Mouse (Mus musculus) fat pad, adult 2 months (tissue): ENCODE measurements around the gene Pdf.
"Not testable (repeated sequence)": the region's sequence is repeated elsewhere in the genome, so short reads cannot be mapped to it uniquely, and the experiment has no call there.

ENCODE experiments used
- DNase-seq: peaks from one replicate; pipeline ENCODE4 v3.0.0-alpha.2; 2011; ENCODE audit warnings: low read depth, low spot score; ENCODE audit errors: extremely low read depth

Pdf gene

DNA sequence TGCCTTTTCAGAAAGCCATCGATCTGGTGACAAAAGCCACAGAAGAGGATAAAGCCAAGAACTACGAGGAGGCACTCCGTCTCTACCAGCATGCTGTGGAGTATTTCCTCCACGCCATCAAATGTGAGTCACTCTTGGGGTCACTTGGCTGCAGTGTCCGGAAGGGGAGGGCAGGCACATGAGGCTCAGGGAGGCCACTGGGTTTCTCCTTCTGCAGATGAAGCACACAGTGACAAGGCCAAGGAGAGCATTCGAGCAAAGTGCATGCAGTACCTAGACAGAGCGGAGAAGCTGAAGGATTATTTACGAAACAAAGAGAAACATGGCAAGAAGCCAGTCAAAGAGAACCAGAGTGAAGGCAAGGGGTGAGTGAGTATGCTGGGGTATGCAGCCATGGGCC is 11.8 kb downstream of the Pdf start:
- no peak for DNase-seq

DNA sequence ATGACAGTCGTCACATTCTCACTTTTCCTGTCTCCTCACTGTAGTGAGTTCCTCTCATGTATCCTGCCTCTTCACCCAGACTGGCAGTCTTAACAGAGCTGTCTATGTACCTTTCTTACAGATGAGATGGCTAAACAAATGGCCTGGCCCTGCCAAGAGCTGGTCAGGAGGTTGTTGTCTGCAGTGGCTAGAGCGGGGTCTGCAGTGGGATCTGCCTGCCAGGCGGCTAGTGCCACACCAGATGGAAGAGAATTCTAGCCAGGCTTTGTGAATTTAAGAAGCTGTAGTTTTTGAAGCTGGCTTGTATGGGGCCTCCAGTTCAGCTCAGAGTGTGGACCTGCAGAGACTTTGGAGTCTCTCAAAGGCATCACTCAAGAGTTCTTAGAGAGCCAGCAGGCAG is 12.8 kb downstream of the Pdf start:
- DNase-seq, result no peak

DNA sequence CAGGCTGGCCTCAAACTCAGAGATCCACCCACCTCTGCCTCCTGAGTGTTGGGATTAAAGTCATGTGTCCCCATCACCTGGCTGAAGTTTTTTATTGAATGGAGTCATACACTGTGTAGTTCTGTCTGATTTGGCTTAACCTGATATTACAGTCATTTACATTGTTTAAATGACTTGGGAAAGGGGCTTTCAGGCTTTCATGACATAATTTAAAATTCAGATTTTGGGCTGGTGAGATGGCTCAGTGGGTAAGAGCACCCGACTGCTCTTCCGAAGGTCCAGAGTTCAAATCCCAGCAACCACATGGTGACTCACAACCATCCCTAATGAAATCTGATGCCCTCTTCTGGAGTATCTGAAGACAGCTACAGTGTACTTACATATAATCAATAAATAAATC is 14.8 kb downstream of the Pdf start:
- not testable (repeated sequence) for DNase-seq

DNA sequence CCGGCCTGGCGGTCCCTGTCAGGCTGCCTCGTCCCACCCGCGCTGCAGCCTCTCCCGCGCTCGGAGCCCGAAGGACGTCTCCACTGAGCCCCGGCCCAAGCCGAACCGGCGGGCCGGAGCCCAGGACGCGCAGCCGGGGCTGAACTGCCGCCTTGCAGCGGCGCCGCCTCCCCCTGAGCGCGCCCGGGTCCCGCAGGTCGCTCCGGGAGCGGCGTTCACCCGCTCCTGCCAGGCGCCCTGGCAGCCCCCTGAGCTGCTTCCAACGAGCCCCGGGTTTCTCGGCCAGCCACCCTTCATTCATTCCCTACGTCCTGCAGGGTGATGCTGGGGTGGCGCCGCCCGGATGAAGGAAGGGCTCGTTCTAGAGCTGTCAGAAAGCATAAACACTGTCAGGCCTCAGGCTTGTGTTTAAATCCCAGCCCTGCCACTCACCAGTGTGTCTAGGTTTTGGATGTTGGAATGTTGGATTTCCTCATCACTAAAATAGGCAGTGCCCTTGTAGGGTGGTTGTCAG is 16.8 kb downstream of the Pdf start:
- no peak for DNase-seq

DNA sequence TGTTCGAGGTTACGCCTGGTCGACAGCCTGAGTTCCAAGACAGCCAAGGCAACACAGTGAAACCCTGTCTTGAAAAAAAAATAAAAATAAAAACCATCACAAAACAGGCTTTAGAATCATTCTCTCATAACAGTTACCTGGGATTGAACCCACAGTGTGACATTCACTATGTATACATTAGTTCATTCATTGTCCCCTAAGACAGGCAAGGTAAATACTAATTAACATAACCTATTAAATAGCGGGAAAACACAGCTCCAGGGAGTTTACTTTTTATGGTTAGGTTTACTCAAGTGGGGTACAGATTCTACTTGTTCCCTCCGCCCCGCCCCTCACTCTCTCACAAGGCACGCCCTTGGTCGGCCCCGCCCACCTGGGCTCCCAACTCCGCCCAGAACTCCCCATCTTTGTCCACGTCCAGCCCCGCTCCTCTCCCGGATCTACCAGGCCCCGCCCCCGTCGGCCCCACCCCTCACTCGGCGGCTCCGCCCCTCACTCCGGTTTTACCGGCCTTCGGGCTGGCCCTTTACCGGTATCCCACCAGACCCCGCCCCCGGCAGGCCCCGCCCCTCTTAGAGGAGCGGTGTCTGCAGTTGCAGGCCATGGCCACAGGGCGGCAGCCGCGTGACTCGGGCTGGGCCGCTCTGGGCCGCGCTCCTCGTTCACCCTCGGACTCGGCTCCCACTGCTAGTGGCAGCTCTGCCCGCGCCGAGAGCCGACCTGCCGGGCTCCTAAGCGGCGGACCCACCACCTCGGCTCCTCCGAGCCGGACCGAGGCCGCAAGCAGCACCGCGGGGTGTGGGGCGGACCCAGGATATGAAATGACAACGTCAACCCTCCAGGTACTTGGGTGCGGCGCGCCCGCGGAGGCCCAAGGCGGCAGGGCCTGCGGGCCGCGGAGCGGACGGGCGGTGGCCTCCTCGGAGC is 17.5 kb downstream of the Pdf start, which contains the start of gene Vps4a:
Vps4a (plus strand) TSS at position 573 of the 927 bp plus-strand sequence.
- no peak for DNase-seq

DNA sequence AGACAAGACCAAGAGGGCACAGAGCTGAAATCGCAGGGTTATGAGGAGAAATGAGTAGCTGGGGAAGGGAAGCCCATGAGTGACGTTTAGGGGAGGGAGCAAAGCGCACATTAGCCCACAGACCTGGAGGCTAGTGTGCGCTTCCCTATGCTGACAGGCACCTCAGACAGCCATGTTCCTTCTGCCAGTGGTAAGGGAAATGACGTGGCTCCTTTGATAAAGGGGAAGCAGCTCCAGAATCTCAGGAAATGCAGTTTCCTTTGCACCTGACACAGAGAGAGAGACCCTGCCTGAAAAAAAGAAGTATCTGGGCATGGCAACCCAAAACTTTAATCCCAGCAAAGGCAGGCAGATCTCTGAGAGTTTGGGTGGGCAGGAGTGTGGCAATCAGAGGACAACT is 18.4 kb downstream of the Pdf start:
- DNase-seq, result no peak

DNA sequence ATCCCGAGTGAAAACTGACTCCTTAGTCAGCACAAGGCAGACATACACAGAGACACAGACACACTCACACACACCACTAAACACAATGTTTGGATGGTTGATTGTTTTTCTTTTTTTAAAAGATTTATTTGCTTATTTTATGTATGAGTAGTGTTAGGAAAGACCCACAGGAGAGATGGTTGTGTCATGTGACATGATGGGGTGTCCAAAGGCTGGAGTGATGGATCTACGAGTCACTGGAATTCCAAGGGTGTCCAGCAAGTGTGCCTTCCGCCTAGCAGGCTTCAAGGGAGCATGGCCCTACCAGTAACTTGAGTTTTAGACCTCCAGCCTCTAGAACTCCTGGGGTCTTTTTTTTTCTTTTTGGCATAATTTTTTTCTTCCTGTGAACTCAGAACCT is 19.1 kb downstream of the Pdf start:
- no peak for DNase-seq

DNA sequence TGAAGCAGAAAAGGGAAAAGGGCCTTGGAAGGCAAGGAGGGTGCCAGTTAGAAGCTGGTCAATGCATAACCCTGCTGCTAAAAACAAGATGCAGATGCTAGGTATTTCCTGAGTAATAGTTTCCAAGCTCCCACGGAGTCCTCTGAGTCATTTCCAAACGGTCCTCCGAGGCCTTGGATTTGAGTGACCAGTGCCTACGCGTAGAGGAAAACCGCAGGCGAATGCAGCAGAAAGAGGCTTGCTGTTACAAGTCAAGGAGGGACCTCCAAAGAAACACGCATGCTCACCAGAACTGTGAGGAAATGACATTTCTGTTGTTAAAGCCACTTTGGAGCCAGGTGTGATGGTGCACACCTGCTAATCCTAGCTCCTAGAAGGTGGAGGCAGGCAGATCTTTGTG is 24.9 kb downstream of the Pdf start:
- DNase-seq, result no peak

DNA sequence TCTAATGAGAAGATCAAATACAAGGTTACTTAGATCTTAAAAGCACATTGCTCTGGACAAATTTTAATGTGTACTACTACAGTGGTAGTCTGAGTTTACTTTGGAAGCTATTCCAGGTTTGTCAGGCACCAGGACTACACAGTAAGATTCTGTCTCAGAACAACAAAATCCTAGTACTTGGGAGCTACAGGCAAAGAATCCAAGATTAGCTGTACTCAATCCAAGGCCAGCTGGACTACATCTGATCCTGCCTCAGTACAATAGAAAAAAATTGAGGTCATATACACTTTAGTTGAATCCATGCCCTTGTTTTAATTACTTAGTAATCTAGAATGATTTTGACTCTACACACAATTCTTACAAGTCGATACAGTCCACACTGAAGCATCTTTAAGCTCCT is 33.5 kb downstream of the Pdf start:
- no peak for DNase-seq

DNA sequence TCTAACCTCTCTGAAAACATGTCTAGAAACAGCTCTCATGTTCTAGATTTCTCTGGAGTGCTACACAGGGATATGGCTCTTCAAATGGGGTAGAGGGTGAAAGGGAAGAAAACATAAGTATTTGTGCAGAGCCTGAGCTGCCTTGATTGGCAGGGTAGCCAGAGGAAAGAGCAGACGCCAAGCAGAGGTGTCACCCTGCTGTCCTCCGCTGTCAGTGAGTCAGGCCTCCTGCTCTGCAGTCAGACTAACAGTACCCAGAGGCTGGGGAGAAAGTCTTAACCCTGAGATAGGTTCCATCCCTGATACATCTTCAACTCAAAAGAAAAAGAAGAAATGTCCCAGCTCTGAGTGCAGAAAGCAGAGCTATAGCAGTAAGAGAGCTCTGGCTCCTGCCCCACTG is 35.7 kb downstream of the Pdf start:
- DNase-seq, result no peak

DNA sequence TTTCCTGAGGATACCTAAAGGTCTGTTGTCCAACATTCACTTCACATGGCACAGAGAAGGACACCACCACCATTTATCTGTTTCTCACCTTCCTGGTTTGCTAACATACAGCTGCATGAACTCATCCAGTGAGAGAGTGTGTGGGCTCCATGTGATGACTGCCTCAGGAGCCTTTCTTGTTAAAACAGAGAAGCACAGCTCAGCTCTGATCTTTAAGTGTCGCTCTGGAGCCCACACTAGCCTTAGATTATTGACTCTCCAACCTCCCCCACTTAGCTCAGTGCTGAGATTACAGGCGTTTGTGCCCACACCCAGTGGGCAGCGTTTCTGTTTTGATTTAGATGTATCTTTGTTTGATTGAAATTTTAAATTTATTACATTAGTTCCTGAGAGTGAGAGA is 40.6 kb downstream of the Pdf start:
- DNase-seq, result no peak

DNA sequence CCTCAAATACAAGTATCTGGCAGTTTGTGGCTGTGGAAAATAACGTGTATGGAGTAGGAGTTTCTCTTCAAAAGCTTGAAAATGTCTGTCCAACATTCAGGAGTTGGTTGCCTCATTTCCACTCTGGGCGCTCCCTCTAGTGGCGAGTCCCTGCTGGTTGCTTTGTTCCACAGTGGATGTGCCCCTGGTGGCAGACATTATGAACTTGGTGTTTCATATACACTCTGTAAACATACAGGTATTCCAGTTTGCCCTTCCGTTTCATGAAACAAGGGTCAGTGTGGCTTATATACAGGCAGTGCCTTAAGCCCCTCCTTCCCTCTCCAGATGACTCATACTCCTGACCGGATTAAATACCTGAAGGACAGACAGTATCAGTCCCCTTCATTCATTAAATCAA is 45.9 kb downstream of the Pdf start:
- no peak for DNase-seq

DNA sequence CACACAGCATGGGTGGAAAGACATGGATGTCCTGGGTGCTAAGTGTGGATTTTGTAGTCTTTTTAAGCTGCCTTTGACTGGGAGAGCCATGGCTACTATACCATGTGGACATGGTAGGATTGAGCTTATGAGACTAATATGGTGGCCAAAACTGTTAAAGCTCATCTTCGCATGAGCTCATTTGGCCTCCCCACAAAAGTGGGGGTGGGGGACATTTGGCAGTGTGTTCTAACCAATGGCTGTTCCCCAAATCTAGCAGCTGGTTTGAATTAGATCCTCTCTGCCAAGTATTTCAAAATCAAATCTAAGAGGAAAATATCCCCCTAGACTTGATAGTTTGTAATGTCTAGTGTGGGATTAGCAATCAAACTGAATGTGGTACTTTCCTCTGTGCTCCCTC is 49.3 kb downstream of the Pdf start:
- DNase-seq, result no peak

DNA sequence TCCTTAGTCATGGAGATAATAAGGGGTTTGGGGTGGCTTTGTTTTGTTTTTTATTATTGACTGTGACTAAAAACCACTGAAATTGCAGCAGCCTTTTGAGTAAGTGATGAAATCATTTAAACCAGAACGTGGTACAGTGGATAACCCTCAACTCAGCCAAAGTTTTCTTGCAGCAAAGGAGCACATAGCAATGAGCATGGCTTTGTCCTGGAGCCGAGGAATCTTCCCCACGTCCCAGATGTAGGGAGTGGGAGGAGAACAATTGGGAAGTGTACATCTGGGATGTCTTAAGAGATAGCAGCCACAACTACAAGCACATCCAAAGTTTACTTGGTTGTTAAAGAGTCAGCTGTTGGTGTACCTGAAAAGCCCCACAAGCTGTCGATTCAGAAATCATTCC is 51.0 kb downstream of the Pdf start:
- no peak for DNase-seq

DNA sequence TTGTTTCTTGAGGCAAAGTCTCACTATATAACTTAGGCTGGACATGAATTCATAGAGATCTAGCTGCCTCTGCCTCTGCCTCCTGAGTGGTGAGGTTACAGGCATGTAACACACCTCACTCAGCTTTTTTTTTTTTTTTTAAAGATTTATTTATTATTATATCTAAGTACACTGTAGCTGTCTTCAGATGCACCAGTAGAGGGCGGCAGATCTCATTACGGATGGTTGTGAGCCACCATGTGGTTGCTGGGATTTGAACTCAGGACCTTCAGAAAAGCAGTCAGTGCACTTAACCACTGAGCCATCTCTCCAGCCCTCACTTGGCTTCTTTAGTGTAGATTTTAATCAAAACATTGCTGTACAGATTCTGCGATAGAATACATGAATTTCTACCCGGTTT is 52.1 kb downstream of the Pdf start:
- not testable (repeated sequence) for DNase-seq
